Mouse (Mus musculus): ENCODE data around the gene Msl1. TPM values are rescaled to one million over a fixed set of nuclear protein-coding genes. Genes with fewer than 3 reads are reported as not detected.
A peak's percentile ranks its signal among the peaks of the same experiment; 100 is the strongest.

The Msl1 gene
- total RNA-seq, 2 experiments from 2014 or later: 67.8 to 71.5 TPM

DNA sequence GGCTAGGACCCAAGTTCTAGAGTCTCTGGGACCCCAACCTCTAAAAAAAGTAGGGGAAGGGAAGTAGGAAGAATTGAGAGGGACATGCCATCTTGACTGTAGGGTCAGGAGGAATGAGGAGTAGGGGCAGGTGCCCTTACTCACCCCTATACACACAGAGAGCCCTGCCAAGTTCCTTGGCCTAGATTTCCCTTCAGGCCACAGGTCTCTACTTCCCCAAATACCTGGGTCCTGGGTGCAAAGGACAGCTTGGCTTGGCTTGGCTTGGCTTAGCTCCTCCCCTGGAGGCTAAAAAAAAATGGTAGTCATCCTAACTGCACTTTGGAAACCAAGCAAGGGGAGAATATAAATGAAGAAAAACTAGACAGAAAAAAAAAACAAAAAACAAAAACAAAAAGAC, 30.6 kb upstream of the Msl1 start:
- no peak for DNase-seq

DNA sequence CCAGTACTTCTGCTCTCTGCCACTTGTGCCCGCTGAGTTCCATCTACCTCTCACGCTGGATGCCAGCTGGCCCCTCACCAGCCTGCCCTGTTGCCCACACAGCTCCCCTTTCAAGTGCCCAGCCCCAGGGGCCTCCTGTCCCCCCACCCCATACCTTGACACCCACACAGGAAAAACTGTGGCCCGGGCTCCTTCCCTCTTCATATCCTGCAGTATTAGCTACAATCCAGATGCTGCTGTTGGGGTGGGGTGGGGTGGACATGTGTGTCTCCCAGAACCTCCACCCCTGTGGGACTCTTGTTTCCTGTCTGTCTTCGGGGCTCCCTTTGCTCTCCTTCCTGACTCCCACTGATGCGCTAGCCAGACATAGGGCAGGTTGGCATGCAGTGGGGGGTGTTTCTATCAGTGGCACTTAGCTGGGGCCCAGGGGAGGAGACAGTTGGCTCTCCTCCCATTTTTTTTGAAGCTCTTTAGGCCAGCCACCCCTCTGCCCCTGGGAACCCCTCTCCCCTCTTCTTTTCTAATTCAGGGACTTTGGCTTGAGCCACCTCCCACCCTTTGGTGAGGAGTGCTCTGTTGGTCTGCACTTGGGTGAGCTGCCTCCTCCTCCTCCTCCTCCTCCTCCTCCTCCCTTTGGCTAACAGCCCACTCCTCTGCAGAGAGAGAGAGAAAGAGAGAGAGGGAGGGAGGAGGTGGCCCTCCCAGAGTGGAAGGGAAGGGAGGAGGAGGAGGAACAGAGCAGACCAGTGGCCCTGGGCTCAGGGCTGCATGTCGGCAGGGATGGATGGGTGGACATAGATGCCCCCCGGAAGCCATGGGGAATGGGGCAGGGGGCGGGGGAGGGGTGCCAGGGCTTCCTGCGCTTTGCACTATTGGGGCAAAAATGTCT, 29.7 kb upstream of the Msl1 start:
- peak; percentile 59 for DNase-seq

DNA sequence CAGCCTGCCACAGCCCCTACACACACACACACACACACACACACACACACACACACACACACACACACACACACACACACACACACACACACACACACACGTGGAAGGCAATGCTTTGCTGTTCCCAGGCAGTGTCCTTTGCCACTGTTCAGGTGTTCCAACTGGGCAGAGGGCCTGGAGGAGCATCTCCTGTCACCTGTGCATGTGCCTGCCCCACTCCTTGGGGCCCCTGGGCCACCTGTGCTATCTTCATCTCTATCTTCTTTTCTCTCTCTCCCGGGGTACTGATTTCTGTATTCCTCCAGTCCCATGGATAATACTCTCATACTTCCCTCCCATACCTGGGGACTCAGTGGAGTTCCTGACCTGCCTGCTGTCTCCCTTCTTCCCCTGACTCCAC, 29.0 kb upstream of the Msl1 start:
- no peak for DNase-seq

DNA sequence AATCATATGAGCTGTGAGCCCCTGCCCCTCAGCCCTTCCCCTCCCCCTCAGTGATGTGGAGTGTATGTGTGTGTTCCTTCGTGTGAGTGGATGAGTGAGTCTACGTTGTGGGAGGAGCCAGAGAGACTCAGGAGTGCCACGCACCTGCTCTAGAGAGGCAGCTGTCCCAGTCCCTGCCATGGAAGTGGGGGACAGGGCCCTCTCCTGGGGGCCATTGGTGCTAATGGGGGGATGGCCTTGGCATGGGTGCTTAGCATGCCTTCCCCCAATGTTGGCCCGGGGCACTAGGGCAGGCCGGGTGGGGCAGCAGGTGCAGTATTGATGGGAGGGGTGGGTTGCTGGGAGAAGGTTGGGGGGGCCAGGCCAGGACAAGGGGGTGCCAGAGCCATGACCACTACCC, 28.5 kb upstream of the Msl1 start:
- DNase-seq: no peak

DNA sequence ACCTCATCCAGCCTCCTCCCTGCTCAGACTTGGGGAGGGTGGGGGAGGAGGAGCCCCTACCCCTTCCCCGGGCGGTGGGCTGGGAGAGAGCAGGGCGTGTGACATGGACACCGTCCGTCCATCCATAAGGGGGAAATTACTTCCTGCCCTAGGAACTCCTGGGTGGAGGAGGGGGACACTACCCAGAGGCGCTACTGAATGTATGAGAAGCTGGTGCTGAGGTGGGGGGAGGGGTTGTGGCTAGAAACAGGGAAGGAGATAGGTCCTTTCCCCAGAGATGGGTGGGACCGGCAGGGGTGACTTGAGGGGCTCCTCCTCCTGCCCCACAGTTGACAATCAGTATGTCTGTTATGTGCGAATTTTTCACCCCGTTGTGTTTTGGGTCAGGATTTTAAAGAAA, 28.0 kb upstream of the Msl1 start:
- no peak for DNase-seq

DNA sequence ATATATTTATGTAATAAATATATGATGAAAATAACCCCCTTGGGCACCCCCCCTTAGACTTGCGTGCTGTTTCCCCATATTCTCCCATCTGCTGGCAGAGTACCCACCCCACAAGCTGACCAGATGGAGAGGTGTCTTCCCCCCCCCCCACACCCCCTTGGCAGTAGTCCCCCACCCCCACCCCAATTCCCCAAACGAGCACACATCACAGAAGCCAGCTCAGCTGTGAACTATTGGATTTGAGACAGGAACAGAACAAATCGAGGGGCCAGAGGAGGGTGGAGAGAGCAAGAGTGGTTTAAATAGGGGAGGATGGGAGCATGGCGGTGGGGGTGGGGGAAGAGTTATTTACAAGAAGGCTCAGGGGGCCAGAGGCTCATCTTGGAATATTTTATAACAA, 27.6 kb upstream of the Msl1 start:
- DNase-seq: no peak

GRCm38 (mm10) chr11:98768127-98769006, 26.9 kb upstream of the Msl1 start:
- DNase-seq: no peak

DNA sequence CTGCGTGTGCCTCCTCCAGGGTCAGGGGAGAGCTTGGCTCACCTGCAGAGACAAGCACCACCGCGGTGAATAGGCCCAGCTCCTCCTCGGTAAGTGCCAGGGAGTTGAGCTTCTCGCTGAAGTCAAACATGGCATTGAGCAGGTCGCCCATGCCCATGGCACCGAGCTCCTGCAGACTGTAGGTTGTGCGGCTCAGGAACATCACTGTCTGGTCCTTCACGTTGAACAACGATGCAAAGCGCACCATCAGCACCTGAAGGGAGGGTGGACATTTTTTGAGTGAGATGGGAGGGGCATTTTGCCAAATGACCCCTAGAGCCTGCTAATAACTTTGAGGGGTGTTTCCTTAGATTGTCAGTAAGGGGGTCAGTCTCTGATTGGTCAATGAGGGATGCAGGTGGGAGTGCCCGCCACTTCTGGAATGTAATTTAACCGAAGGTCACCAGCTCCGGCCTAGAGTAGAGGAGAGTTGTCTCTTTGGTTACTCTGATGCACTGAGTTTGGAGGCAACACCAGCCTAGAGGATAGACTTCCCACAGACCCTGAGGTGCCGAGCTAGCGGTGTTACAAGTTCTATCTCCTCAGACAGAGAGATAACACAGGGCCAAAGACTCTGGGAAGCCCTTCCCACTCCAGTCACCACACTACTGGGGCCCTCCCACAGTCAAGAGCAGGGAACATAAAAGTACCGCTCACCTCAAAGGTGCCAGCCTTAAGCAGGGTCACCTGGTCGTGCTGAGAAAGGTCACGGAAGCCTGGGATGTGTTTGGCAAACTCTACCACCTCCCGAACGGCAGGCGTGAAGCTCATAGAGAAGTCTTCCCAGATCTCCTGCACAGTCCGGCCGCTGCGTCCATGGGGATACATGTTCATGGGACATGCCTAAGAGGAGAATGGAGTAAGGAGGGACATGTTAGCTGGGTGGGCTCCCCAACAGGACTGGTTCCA, 26.0 kb upstream of the Msl1 start:
- DNase-seq: no peak

DNA sequence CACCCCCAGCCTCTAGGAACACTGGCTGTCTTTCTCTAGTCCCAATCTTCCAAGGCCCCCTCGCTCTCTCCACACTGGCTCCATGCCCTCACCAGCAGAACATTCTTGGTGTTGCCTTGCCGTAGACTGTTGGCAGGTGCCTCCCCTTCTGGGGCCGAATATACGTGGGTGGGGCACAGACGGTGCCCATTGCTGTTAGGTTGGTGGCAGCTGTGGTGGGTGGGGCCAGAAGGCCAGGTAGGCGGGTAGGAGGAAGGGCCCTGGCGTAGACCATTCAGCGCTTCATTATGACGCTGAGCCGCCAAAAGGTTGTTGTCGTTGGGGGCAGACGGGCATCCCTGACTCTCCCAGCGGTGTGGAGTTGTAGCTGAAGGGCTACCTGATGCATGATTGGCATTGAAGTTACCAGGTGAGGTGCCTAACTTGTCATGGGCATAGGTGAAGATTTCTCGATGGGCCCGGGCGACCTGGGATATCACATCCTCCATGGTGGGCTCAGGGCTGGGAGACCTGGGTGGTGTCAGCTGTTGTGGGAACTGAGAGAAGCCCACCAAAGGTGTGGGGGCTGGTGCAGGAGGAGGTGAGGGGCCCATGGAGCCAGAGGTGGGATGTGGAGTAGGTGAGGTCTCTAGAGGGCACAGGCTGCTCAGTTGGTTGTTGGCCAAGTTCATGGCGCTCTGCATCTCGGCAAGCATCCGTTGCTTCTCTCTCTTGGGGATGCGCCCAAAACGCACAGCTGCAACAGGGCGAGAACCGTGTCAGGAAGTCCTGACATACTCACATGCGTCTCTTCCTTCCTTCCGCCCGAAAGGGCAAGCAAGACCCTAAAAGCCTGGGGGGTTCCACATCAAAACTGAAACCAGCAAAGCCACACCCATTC, 25.0 kb upstream of the Msl1 start:
- no peak for DNase-seq

DNA sequence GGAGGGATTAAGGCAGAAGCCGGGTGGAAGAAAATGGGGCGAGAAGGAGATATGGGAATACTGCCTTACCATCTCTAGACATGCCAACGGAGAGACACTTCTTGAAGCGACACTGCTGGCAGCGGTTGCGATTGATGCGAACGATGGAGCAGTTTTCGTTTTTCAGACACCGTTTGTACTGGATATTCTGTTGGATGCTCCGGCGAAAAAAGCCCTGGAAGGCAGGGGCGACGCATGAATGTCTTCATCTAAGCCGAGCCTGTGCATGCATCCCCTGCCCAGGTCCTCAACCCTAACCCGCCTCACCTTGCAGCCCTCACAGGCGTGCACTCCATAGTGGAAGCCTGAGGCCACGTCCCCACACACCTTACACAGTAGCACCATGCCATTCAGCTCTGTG, 24.2 kb upstream of the Msl1 start:
- no peak for DNase-seq

DNA sequence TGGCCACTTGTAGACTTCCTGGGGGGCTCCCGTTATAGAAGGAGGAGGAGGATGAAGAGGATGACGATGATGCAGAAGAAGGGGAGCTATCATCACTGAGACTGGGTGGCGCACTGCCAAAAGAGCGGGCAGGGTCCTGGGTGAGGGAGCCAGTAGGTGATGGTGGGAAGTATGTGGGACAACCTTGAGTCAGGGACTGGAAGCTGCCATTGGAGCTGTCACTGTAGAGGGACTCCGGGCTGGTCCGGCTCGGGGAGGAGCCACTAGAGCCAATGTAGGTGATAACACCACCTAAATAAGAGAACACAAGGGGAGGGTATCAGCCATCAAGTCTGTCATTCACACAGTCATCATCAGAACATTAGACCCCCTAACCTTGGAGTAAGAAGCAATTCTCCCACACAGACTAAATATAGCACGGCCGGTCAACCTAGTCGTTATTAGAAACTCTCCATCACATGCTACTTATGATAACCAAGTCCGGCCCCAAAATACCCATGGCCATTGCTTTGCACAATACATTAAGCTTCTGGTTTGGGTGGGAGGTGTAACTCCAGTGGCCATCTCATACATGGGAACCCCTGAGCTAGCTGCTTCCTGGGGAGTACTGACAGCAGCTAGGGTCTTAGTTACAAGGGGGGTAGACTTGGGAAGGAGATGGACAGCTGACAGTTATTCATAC, 23.3 kb upstream of the Msl1 start:
- DNase-seq: peak; percentile 66

- DNase-seq: peak; percentile 82
Observed at GRCm38 (mm10) chr11:98772667-98773171, 22.6 kb upstream of the Msl1 start.

- DNase-seq: peak; percentile 99
Observed at GRCm38 (mm10) chr11:98773635-98774295, 21.6 kb upstream of the Msl1 start.

GRCm38 (mm10) chr11:98774582-98775347, 20.6 kb upstream of the Msl1 start, which contains the start of gene Nr1d1:
Gene Nr1d1 (minus strand): TSS chr11:98775333.
- no peak for DNase-seq

DNA sequence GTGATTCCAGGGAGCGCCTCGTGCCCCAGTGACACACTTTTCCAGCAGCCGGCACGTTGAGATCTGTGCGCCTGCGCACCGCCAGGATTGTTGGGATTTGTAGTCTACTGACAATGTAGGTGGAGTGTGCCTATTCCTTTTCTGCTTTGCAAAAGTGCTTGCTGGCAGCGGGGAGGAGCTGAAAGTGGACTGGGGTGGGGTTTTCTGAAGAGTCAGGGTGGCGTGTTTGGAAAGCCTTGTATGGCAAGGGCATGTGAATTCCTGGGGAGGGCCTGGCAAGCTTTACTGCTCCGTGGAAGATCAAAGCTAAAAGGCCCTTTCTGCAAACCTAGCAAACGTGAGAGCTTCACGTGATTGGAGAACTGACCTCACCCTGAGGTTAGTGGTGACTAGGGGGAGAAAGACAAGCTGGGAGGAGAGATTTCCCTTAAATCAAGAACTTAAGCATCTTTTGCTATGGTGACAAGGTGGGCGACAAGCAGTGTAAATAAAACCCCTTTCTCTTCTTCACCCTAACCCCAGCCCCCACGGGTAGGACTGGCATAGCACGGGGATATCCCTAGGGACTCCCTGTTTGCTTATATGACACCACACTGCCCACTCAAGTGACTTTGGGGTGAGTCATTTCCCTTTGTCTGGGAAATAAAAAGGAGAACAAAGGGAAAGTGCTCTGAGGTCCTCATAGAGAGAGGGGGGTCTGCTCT, 19.8 kb upstream of the Msl1 start:
- peak; percentile 99 for DNase-seq

DNA sequence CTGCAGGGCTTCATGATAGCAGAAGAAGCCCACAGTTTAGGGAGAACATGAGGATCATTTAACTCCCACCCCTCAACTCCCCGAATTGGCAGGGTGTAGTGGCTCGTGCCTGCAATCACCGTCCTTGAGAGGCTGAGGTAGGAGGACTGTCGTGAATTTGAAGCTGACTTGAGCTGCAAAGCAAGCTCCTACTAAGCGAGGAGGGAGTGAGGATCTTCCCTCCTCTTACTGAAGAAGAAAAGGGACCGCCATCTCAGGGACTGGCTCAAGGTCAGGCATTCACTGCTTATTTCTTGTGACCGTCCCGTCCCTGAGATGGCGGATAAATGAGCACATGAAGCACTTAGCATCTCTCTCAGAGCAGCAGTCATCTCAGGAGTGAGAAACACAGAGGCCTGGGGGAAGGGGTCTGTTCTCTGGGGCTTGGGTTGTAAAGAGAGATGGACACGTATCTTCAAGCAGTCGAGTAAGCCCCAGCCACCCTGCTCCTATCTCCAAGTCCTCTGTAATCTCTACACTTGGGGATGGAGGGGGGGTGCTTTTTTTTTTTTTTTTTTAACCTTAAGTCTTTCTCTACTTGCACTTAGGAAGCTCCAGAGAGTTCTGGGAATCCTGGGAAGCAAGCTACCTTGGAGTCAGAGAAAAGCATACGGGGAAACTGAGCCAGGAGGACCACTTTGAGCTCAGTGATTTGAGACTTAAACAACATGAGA, 19.1 kb upstream of the Msl1 start:
- no peak for DNase-seq

DNA sequence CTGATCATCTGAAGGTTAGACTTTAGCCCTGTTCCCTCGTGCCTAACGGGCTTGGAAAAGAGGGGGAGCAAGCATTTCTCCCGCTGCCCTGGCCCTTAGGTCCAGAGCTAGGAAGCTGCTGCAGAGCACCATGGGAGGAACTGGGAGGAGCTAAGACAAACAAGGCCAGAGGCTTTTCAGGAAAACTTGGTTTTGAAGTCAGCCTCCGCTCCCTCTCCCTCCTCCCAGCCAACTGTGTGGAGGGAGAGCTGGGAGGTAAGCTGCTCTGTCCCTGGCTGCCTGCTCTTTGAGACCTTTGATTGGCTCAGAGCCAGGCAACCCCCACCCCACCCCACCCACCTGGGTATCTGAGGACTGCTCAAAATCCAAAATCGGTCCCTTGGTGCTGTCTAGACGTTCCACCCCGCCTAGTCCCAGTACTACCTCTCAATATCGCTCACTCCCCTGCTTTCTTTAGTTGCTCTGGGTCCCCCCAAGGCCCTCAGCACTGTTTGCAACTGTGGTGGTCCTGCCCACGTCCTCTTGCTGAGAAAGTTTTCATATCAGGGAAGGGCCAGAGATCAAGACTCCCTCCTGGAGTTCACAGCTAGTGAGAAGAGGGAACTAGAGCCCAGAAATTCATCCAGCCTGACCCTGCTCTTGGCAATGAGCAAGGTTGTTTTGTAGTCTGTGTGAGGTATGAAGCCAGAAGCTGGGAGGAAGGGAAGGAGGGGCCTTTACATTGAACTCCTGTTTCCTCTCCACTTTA, 18.3 kb upstream of the Msl1 start:
- DNase-seq: peak; percentile 68

Measured in heart, postnatal 4 days (tissue).